Mouse (Mus musculus) megakaryocyte, embryonic 14.5 days (primary cell): ENCODE results near the gene Gm42421.

ENCODE experiments used
- FLI1 ChIP-seq: IDR thresholded peaks from 2 replicates; pipeline ENCODE4 v1.6.1; 2012; ENCODE audit warnings: low read length, inconsistent platforms, mixed read lengths
- GATA1 ChIP-seq: IDR thresholded peaks from 3 replicates; pipeline ENCODE4 v1.6.1; 2012; ENCODE audit warnings: mixed read lengths, low read length, inconsistent platforms, borderline replicate concordance

- TF ChIP-seq GATA1 (no peak), FLI1 (no peak)
These were observed 1.3 kb downstream of the Gm42421 start for GRCm38 (mm10) chr5:143929291-143929690.
